Mouse (Mus musculus) heart, embryonic 14.5 days (tissue): ENCODE measurements around the gene Calr3. TPM values are rescaled to one million over a fixed set of nuclear protein-coding genes. Genes with fewer than 3 reads are reported as not detected.

Experiments
- ATAC-seq: fragments of 200-750 bp; cut with Nextera tagmentation; 2 replicates; pipeline ENCODE4 v1.8.0; 2017; ENCODE audit warnings: low read depth, moderate TSS enrichment; ENCODE audit not compliant: insufficient number of reproducible peaks, insufficient read depth, low FRiP score
- H3K27ac ChIP-seq, 2 experiments: fragments of 200-500 bp in 1 of 2; fragments of 300-500 bp in 1 of 2; sonication (generic) in 1 of 2; replicated peaks in 1 of 2; 2 replicates each; pipeline ENCODE4 v1.5.1; 2012 to 2014; ENCODE audit warnings: low read depth in 2 of 2, low read length in 2 of 2, control low read depth in 1 of 2, mild to moderate bottlenecking in 1 of 2, mixed read lengths in 1 of 2; ENCODE audit not compliant: control insufficient read depth in 1 of 2, insufficient read depth in 1 of 2
- H3K27me3 ChIP-seq: fragments of 300-500 bp; sonication (generic); 2 replicates; pipeline ENCODE4 v1.6.1; 2014; ENCODE audit warnings: mild to moderate bottlenecking, low read length, control low read depth; ENCODE audit not compliant: control insufficient read depth, insufficient read depth
- H3K36me3 ChIP-seq: fragments of 300-500 bp; sonication (generic); 2 replicates; pipeline ENCODE4 v1.6.1; 2014; ENCODE audit warnings: mild to moderate bottlenecking, control low read depth, low read length, mixed read lengths; ENCODE audit not compliant: control insufficient read depth, insufficient read depth
- H3K4me1 ChIP-seq, 2 experiments: fragments of 200-500 bp in 1 of 2; fragments of 300-500 bp in 1 of 2; sonication (generic) in 1 of 2; 2 replicates each; pipeline ENCODE4 v1.6.1; 2012 to 2014; ENCODE audit warnings: low read length in 2 of 2, control low read depth in 1 of 2, mixed read lengths in 1 of 2; ENCODE audit not compliant: control insufficient read depth in 2 of 2, insufficient read depth in 2 of 2
- H3K4me2 ChIP-seq: fragments of 300-500 bp; sonication (generic); 2 replicates; pipeline ENCODE4 v1.6.1; 2014; ENCODE audit warnings: mild to moderate bottlenecking, low read length
- H3K4me3 ChIP-seq, 2 experiments: fragments of 200-500 bp in 1 of 2; fragments of 300-500 bp in 1 of 2; sonication (generic) in 1 of 2; 2 replicates each; pipeline ENCODE4 v1.5.1; 2012 to 2014; ENCODE audit warnings: low read length in 2 of 2, mild to moderate bottlenecking in 2 of 2, control low read depth in 1 of 2, low read depth in 1 of 2, moderate library complexity in 1 of 2; ENCODE audit not compliant: control insufficient read depth in 1 of 2, insufficient read depth in 1 of 2
- H3K9ac ChIP-seq: fragments of 300-500 bp; sonication (generic); 2 replicates; pipeline ENCODE4 v1.6.1; 2014; ENCODE audit warnings: mild to moderate bottlenecking, low read length
- H3K9me3 ChIP-seq: fragments of 300-500 bp; sonication (generic); 2 replicates; pipeline ENCODE4 v1.6.1; 2016; ENCODE audit warnings: low read length, control low read depth; ENCODE audit not compliant: control insufficient read depth
- WGBS: fragments of 180-500 bp; shearing (Covaris S2); extraction: QIAGEN DNeasy Blood & Tissue Kit; methylation state at CpG from one replicate; pipeline ENCODE4 v1.1.7; 2014; 5-methylcytosine and 5-hydroxymethylcytosine counted together
- polyA plus RNA-seq: library from polyadenylated mRNA; unstranded; fragments of >200 nt; fragmentation: Nextera tagmentation; extraction: Ambion mirVana; gene quantifications from 2 replicates; pipeline ENCODE4 v1.2.1, GENCODE M21; 2014

Calr3 gene
- polyA plus RNA-seq, 1 experiment from 2014 or later, result 1.6 TPM

GRCm38 (mm10) chr8:72434952-72435351 lies 8.7 kb downstream of the Calr3 start:
- WGBS, result 2% methylated on average over 2 of the region's 2 CpGs
- peak; percentile 56 for ATAC-seq
- H3K4me2 ChIP-seq, result no peak overlapping the region
- H3K4me3 ChIP-seq, result no peak overlapping the region
- H3K9me3 ChIP-seq, result no peaks in the 10 kb centered on the region
- H3K27me3 ChIP-seq, result no peaks in the 10 kb centered on the region
- no peaks in the 10 kb centered on the region for H3K36me3 ChIP-seq
- H3K27ac ChIP-seq, result peak overlapping the region in 1 of 2 experiments; percentile 30; a peak in 1 of 4 replicates
- H3K9ac ChIP-seq, result no peak overlapping the region
- H3K4me1 ChIP-seq, result peaks cover 4 to 6% of the 10 kb centered on the region in 2 experiments; a peak in 2 of 4 replicates

DNA sequence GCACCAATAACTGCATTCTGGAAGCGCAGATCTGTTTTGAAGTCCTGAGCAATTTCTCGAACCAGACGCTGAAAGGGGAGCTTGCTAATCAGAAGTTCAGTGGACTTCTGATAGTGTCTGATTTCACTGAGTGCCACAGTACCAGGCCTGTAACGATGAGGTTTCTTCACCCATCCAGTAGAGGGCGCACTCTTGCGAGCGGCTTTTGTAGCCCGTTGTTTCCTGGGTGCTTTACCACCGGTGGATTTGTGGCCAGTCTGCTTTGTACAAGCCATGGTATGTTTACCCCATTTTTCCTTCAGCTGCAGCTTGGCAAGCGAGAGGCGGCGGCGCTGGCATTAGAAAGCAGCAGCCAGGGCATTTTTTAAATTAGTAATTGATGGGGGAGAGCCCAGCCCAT lies 14.0 kb downstream of the Calr3 start:
- Histone ChIP-seq H3K4me1 (no peaks in the 10 kb centered on the region), H3K27me3 (no peaks in the 10 kb centered on the region), H3K36me3 (no peaks in the 10 kb centered on the region), H3K9ac (no peak overlapping the region), H3K4me2 (no peak overlapping the region), H3K27ac (no peak overlapping the region), H3K4me3 (no peak overlapping the region), H3K9me3 (no peaks in the 10 kb centered on the region)
- ATAC-seq, result no peak
- WGBS, result 48% methylated on average over 13 of the region's 13 CpGs

GRCm38 (mm10) chr8:72422926-72423325 lies 20.7 kb downstream of the Calr3 start:
- Histone ChIP-seq H3K4me3 (no peak overlapping the region), H3K27ac (no peak overlapping the region), H3K9ac (no peak overlapping the region), H3K27me3 (no peaks in the 10 kb centered on the region), H3K36me3 (0 out of 2 replicates have a peak, but pooled peaks cover 5% of the 10 kb centered on the region), H3K4me1 (peaks cover 13 to 30% of the 10 kb centered on the region in 2 experiments), H3K4me2 (no peak overlapping the region), H3K9me3 (no peaks in the 10 kb centered on the region)
- no peak for ATAC-seq
- WGBS, result 75% methylated on average over 1 of the region's 1 CpGs

GRCm38 (mm10) chr8:72421362-72422335 lies 22.0 kb downstream of the Calr3 start, which contains the start of gene Eps15l1:
Gene Eps15l1, minus strand, starts transcription at chr8:72421460.
- Histone ChIP-seq H3K27me3 (no peaks in the 10 kb centered on the region), H3K36me3 (0 out of 2 replicates have a peak, but pooled peaks cover 5% of the 10 kb centered on the region), H3K9ac (peak within 1 kb of the TSS; percentile 92), H3K27ac (peak within 1 kb of the TSS; percentile 46 to 86), H3K4me1 (peaks cover 26 to 43% of the 10 kb centered on the region in 2 experiments), H3K4me3 (peak within 1 kb of the TSS; percentile 59 to 82), H3K9me3 (no peaks in the 10 kb centered on the region), H3K4me2 (peak within 1 kb of the TSS; percentile 85)
- ATAC-seq, result peak; percentile 98
- WGBS, result 1% methylated on average over 48 of the region's 48 CpGs

DNA sequence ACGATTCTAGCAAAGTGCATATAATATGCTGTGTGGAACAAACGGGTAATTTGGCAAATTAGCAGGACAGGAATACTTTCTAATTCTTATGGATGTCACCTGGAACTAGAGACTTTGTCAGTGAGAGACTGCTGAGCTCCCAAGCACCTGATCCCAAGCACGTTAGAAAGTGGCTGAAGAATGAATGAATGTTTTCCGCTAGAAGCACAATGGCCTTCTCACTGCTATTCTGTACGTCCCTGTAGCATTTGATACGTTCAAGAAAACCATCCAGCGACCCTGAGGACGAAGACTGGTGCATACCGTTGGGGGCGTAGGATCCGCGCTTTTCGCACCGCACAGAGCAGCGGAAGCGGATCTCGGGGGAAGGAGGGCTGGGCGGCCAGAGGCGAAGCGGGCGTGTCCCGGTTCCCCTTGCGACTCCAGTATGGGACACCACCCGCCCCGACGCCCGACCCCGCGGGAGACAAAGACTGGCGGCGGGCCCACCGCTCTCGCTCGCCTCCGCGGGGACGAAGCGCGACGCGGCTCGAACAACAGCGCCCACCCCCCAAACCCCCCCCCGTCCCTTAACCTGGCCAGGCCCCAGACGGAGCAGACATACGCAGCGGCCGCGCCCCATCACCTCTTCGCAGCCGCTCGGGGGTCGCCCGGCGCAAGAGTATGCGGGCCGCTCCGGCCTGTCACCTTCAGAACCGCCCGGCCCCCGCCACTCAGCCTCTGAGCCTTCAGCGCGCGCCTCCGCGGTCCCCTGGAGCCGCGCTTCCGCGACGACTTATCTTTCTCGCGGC lies 22.9 kb downstream of the Calr3 start:
- Histone ChIP-seq H3K4me3 (peak overlapping the region; percentile 59 to 82), H3K27me3 (no peaks in the 10 kb centered on the region), H3K4me1 (peaks cover 33 to 51% of the 10 kb centered on the region in 2 experiments), H3K36me3 (0 out of 2 replicates have a peak, but pooled peaks cover 5% of the 10 kb centered on the region), H3K4me2 (peak overlapping the region; percentile 85), H3K27ac (peak overlapping the region; percentile 46 to 86; a peak in 3 of 4 replicates), H3K9me3 (no peaks in the 10 kb centered on the region), H3K9ac (peak overlapping the region; percentile 92)
- WGBS, result under 1% methylated on average over 73 of the region's 73 CpGs
- ATAC-seq, result peak; percentile 36

GRCm38 (mm10) chr8:72418073-72418472 lies 25.6 kb downstream of the Calr3 start:
- Histone ChIP-seq H3K4me1 (peaks cover 39 to 77% of the 10 kb centered on the region in 2 experiments), H3K9me3 (no peaks in the 10 kb centered on the region), H3K27me3 (no peaks in the 10 kb centered on the region), H3K4me2 (no peak overlapping the region), H3K27ac (no peak overlapping the region), H3K36me3 (peaks cover 21% of the 10 kb centered on the region; the same call in 1 of the 2 replicates), H3K9ac (no peak overlapping the region), H3K4me3 (no peak overlapping the region)
- ATAC-seq, result no peak
- 92% methylated on average over 4 of the region's 4 CpGs for WGBS

GRCm38 (mm10) chr8:72415252-72415651 lies 28.4 kb downstream of the Calr3 start:
- H3K9me3 ChIP-seq, result no peaks in the 10 kb centered on the region
- no peak overlapping the region for H3K4me2 ChIP-seq
- peaks cover 39 to 82% of the 10 kb centered on the region in 2 experiments for H3K4me1 ChIP-seq
- peak overlapping the region; percentile 22 for H3K9ac ChIP-seq
- no peak overlapping the region for H3K27ac ChIP-seq
- ATAC-seq, result no peak
- no peaks in the 10 kb centered on the region for H3K27me3 ChIP-seq
- peaks cover 29% of the 10 kb centered on the region; the same call in 1 of the 2 replicates for H3K36me3 ChIP-seq
- no peak overlapping the region for H3K4me3 ChIP-seq
- WGBS, result 45% methylated on average over 2 of the region's 2 CpGs
